ENCODE assay signal across 10 mouse cellular contexts in genomic region chr4:136120041-136120440, GRCm38 (mm10). TPM values are rescaled to one million over a fixed set of nuclear protein-coding genes. Genes with fewer than 3 reads are reported as not detected.
DNase-seq lines count a peak whose midpoint lies in the region; ATAC-seq lines count a peak whose summit lies in the region.
"Had no signal": no experiment of that assay in that cellular context is flagged by ENCODE, and none has a peak within 500 bp of the region (broad histone marks: within the 10 kb centered on the region; RNA-seq: fewer than 3 reads in every experiment).

No protein-coding gene starts in this region.

- no peak overlapping the region for H3K4me2 ChIP-seq in heart, embryonic 12.5 days
- H3K4me2 ChIP-seq: liver, embryonic 13.5 days had no signal

- no peaks in the 10 kb centered on the region for H3K9me3 ChIP-seq in heart, embryonic 12.5 days (replicated peaks)
- H3K9me3 ChIP-seq: liver, embryonic 13.5 days had no signal

- peaks cover 48% of the 10 kb centered on the region for H3K4me1 ChIP-seq in heart, embryonic 12.5 days (replicated peaks)

- DNase-seq in heart, adult 11 months, result peak; percentile 96
- DNase-seq in 416B (ENCODE audit: low read depth) (peak; percentile 35), MN1 (ENCODE audit: low spot score) (no peak)
- peak; percentile 57 for DNase-seq in embryo, embryonic 11 days
- DNase-seq in kidney, postnatal 25 days, result peak; percentile 41 to 78
- no peak for DNase-seq in right cerebral cortex, adult 18-20 months
- no peak for DNase-seq in right cerebral cortex, postnatal 4 days
- DNase-seq: liver, embryonic 13.5 days had no signal

- 22% methylated on average over 16 of the region's 16 CpGs for WGBS in heart, embryonic 12.5 days

- no peak overlapping the region for H3K9ac ChIP-seq in heart, embryonic 12.5 days
- H3K9ac ChIP-seq: liver, embryonic 13.5 days had no signal

- no peak overlapping the region for H3K27ac ChIP-seq in heart, embryonic 12.5 days (ENCODE audit: poor library complexity, severe bottlenecking)
- H3K27ac ChIP-seq: liver, embryonic 13.5 days had no signal

- no peak overlapping the region for H3K4me3 ChIP-seq in heart, embryonic 12.5 days
- H3K4me3 ChIP-seq: liver, embryonic 13.5 days had no signal

- no peaks in the 10 kb centered on the region for H3K27me3 ChIP-seq in heart, embryonic 12.5 days (replicated peaks)

- ATAC-seq in heart, embryonic 12.5 days (ENCODE audit: insufficient number of reproducible peaks, low FRiP score), result no peak
- ATAC-seq: activated CD4-positive, CD25-positive, alpha-beta regulatory T cell, adult 4 months had no signal

- H3K36me3 ChIP-seq in heart, embryonic 12.5 days, result no peaks in the 10 kb centered on the region
- H3K36me3 ChIP-seq: liver, embryonic 13.5 days had no signal

RNA-seq across cellular contexts. Expression of gene Id3, which starts 23.3 kb away (rescaled TPM):
- polyA plus RNA-seq in heart, embryonic 12.5 days (2016; fragmentation: Nextera tagmentation; extraction: Ambion mirVana), result 320 and 321 TPM in 2 replicates

RNA-seq across cellular contexts. Expression of gene E2f2, which starts 52.2 kb away (rescaled TPM):
- 8.1 and 9.3 TPM in 2 replicates for polyA plus RNA-seq in heart, embryonic 12.5 days (2016; fragmentation: Nextera tagmentation; extraction: Ambion mirVana)

Comparison
In these comparisons a context has a peak if more than half of its experiments do, and no peak if none do; other contexts are left out.
1. DNase-seq: peak in heart, adult 11 months (single experiment), 416B (single experiment), embryo, embryonic 11 days (single experiment) and kidney, postnatal 25 days (2 of 2); none in right cerebral cortex, adult 18-20 months (single experiment), right cerebral cortex, postnatal 4 days (single experiment) and MN1 (single experiment).